Mouse (Mus musculus) thymus, adult 2 months (tissue): ENCODE measurements around the gene Prkcb.

Source experiments
- CTCF ChIP-seq: fragments of 200-500 bp; IDR thresholded peaks from 2 replicates; pipeline ENCODE4 v1.5.1; 2012; ENCODE audit warnings: mild to moderate bottlenecking, control low read depth, low read length, moderate library complexity, borderline replicate concordance; ENCODE audit not compliant: control insufficient read depth, poor library complexity, insufficient read depth; ENCODE audit errors: extremely low read depth
- POLR2A ChIP-seq: fragments of 200-500 bp; IDR thresholded peaks from 2 replicates; pipeline ENCODE4 v1.6.1; 2012; ENCODE audit warnings: mild to moderate bottlenecking, low read length, control low read depth, moderate library complexity; ENCODE audit not compliant: control insufficient read depth, poor library complexity, insufficient read depth; ENCODE audit errors: extremely low read depth

DNA sequence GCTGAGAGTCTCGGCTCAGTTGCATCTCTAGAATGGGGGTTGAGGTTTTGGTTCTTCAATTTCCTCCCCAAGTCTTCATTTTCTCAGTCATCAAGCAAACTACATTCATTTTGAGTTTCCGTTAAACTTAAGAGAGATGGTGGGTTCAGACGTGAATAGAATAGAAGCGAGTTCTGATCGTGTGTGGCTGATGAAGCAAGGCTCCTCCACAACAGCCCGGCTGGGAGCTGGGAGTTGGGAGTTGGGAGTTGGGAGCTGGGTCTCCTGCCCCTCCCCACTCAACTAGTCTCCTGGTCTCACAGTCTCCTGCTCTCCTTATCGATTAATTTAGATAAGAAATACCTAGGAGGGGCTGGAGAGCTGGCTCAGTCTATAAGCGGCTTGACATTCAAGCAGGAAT is 44.0 kb upstream of the Prkcb start:
- TF ChIP-seq CTCF (no peak), POLR2A (no peak)
